In the genomic region with DNA sequence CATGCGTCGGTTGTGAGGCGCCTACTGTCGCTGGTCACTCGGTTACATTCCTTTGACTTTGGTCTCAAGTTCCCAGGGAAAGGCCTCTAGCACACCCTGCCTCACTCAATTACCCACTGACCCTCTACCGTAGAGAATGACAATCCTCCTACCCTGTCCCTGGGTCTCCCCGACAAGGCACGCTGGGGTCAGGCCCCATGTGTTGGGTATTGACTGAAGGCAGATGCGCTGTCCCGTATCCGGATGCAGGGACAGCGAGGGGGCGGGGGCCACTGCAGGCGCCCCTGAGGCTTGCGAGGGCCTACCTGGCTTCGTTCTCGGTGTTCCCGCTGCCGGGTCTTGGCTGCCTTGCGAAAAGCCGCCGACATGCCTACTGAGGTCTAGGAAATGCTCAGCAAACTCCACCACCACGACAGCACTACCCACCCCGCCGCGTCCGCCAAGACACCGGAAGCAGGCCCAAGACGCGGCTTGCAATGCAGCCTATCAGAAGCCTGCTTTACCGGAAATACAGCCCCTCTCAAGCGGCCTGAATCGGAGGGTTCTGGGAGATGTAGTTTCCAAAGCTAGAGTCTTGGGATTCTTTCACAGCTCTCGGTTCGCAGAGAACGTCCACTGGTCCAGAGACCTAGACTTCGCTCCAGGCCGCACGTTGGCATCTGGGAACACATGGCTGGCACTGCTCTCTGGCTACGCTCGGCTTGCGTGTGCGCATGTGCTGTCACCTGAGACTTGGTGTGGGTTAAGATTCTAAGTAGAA, we compare ENCODE assay signal across 8 mouse cellular contexts. TPM values are rescaled to one million over a fixed set of nuclear protein-coding genes. Genes with fewer than 3 reads are reported as not detected.
DNase-seq lines count a peak whose midpoint lies in the region; ATAC-seq and TF ChIP-seq lines count a peak whose summit lies in the region.

TSS of gene Utp11 (minus strand) at position 466 of the 760 bp plus-strand sequence.

- no peaks in the 10 kb centered on the region for H3K27me3 ChIP-seq in Patski
- H3K27me3 ChIP-seq in hindbrain, embryonic 11.5 days (ENCODE audit: control insufficient read depth, insufficient read depth, low read length): peaks cover 2% of the 10 kb centered on the region; the same call in 1 of the 2 replicates
- H3K27me3 ChIP-seq in lung, postnatal 0 days (replicated peaks; ENCODE audit: insufficient read depth, low read length): peaks cover 5% of the 10 kb centered on the region; the same call in 1 of the 2 replicates

- no peak for TF ChIP-seq EP300 in lung, postnatal 0 days (IDR thresholded peaks at IDR 0.05)

- H3K4me2 ChIP-seq in hindbrain, embryonic 11.5 days (replicated peaks; ENCODE audit: low read depth, low read length): peak within 1 kb of the TSS; percentile 48
- H3K4me2 ChIP-seq in lung, postnatal 0 days (replicated peaks; ENCODE audit: low read depth, low read length): peak within 1 kb of the TSS; percentile 76

- WGBS in hindbrain, embryonic 11.5 days: under 1% methylated on average over 43 of the region's 43 CpGs
- under 1% methylated on average over 43 of the region's 43 CpGs for WGBS in lung, postnatal 0 days

- POLR2A ChIA-PET in Patski (lab: Charles Lee): no interaction called here

- no peaks in the 10 kb centered on the region for H3K36me3 ChIP-seq in hindbrain, embryonic 11.5 days (ENCODE audit: control insufficient read depth, insufficient read depth, low read length)
- H3K36me3 ChIP-seq in lung, postnatal 0 days (ENCODE audit: insufficient read depth, low read length): no peaks in the 10 kb centered on the region

- no peaks in the 10 kb centered on the region for H3K9me3 ChIP-seq in hindbrain, embryonic 11.5 days (ENCODE audit: control insufficient read depth, low read length)
- H3K9me3 ChIP-seq in lung, postnatal 0 days (ENCODE audit: low read length): no peaks in the 10 kb centered on the region

- peak within 1 kb of the TSS; percentile 69 for H3K4me3 ChIP-seq in hindbrain, embryonic 11.5 days (ENCODE audit: low read depth, low read length)
- peak within 1 kb of the TSS; percentile 61 for H3K4me3 ChIP-seq in lung, postnatal 0 days (ENCODE audit: low read depth, low read length)

- TF ChIP-seq CTCF in Patski (IDR thresholded peaks at IDR 0.05): no peak
- no peak for TF ChIP-seq CTCF in lung, postnatal 0 days (IDR thresholded peaks at IDR 0.05)

- H3K4me1 ChIP-seq in hindbrain, embryonic 11.5 days (replicated peaks; ENCODE audit: control insufficient read depth, insufficient read depth, low read length): no peaks in the 10 kb centered on the region
- no peaks in the 10 kb centered on the region for H3K4me1 ChIP-seq in lung, postnatal 0 days (ENCODE audit: insufficient read depth, low read depth, low read length)

- peak within 1 kb of the TSS; percentile 62 for H3K9ac ChIP-seq in hindbrain, embryonic 11.5 days (ENCODE audit: low read depth, low read length)
- peak within 1 kb of the TSS; percentile 72 for H3K9ac ChIP-seq in lung, postnatal 0 days (replicated peaks; ENCODE audit: low read depth)

- peak; percentile 93 for ATAC-seq in Patski
- ATAC-seq in hindbrain, embryonic 11.5 days (ENCODE audit: low FRiP score): peak; percentile 97
- ATAC-seq in lung, postnatal 0 days: peak; percentile 94

- H3K27ac ChIP-seq in hindbrain, embryonic 11.5 days (ENCODE audit: low read depth, low read length): no peak within 1 kb of the TSS
- peak within 1 kb of the TSS; percentile 77 for H3K27ac ChIP-seq in lung, postnatal 0 days (ENCODE audit: low read length)

- no peak for DNase-seq in Patski (ENCODE audit: low read depth, low spot score)
- peak; percentile 87 for DNase-seq in cerebellum, adult 9-11 months
- DNase-seq in frontal cortex, adult 2 months (ENCODE audit: extremely low spot score in 1 of 2, low spot score in 1 of 2): peak; percentile 78 to 91
- peak; percentile 90 for DNase-seq in hindbrain, embryonic 11.5 days (ENCODE audit: low spot score)
- DNase-seq in layer of hippocampus, postnatal 10 days (ENCODE audit: low spot score in 2 of 2): peak; percentile 78 to 87
- DNase-seq in lung, postnatal 0 days (ENCODE audit: low spot score): peak; percentile 97
- DNase-seq in ovary, postnatal 36 days (ENCODE audit: low spot score): peak; percentile 78
- peak; percentile 87 for DNase-seq in thymus, postnatal 14 days

- in situ Hi-C loops in Patski (cut with MboI; ENCODE audit: low pct_unique_long_range_greater_than_20kb): no loop called here

- CTCF ChIA-PET in Patski (lab: Charles Lee): interaction anchor here (1.0 to 1.5 kb wide), 2 partner anchors 8 to 9 kb away, joined by 3 to 5 read pairs; no protein-coding TSS in a partner anchor

RNA-seq across cellular contexts. Expression of gene Utp11, which starts in this region (rescaled TPM):
- polyA plus RNA-seq in Patski (2021): 40.6 TPM
- polyA plus RNA-seq in frontal cortex, adult 2 months (2012; rRNA removed): 19.0 and 20.7 TPM in 2 replicates
- 65.8 and 67.5 TPM in 2 replicates for polyA plus RNA-seq in hindbrain, embryonic 11.5 days (2014; fragmentation: Nextera tagmentation; extraction: Ambion mirVana)
- 10 to 100 TPM; 17.8 to 18.5 TPM for total RNA-seq in layer of hippocampus, postnatal 10 days (2021)
- 37.4 and 48.8 TPM in 2 replicates for polyA plus RNA-seq in lung, postnatal 0 days (2015; fragmentation: Nextera tagmentation; extraction: Ambion mirVana)
